Mouse (Mus musculus) urinary bladder, postnatal 10 days (tissue): Measurements from ENCODE around the gene Nexn.
A peak's percentile ranks its signal among the peaks of the same experiment; 100 is the strongest.
"Not testable (repeated sequence)": the region's sequence is repeated elsewhere in the genome, so short reads cannot be mapped to it uniquely, and the experiment has no call there.

Experiments used
- DNase-seq: peaks from one replicate; pipeline ENCODE4 v3.0.0; 2022; ENCODE audit warnings: low spot score

Nexn gene

GRCm38 (mm10) chr3:152277912-152278311 is 11.8 kb upstream of the Nexn start:
- DNase-seq = no peak

GRCm38 (mm10) chr3:152276935-152277334 is 10.8 kb upstream of the Nexn start:
- no peak for DNase-seq

GRCm38 (mm10) chr3:152275008-152275407 is 8.9 kb upstream of the Nexn start:
- no peak for DNase-seq

- no peak for DNase-seq
Observed at GRCm38 (mm10) chr3:152272974-152273685, 7.0 kb upstream of the Nexn start.

GRCm38 (mm10) chr3:152271876-152272275 is 5.7 kb upstream of the Nexn start:
- DNase-seq = no peak

- no peak for DNase-seq
Observed at GRCm38 (mm10) chr3:152271071-152271710, 5.0 kb upstream of the Nexn start.

DNA sequence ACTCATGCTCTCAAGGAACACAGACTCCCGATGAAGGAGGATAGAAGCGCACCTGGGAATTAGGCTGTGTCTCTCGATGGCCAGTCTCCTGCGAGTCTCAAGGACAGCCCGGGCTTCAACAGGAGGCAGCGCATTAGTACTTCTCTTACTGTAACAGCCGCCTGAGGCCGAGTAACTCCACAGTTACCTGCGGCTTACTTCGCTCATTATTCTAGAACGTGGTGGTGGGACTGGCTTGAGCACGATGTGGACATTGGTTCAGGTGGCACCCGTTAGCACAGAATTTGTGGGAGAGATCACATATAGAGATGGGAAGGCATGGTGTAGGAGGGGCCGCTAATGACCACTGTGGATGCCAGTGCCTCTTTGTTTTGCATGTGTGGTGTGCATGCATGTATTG is 1.9 kb upstream of the Nexn start:
- DNase-seq = no peak

DNA sequence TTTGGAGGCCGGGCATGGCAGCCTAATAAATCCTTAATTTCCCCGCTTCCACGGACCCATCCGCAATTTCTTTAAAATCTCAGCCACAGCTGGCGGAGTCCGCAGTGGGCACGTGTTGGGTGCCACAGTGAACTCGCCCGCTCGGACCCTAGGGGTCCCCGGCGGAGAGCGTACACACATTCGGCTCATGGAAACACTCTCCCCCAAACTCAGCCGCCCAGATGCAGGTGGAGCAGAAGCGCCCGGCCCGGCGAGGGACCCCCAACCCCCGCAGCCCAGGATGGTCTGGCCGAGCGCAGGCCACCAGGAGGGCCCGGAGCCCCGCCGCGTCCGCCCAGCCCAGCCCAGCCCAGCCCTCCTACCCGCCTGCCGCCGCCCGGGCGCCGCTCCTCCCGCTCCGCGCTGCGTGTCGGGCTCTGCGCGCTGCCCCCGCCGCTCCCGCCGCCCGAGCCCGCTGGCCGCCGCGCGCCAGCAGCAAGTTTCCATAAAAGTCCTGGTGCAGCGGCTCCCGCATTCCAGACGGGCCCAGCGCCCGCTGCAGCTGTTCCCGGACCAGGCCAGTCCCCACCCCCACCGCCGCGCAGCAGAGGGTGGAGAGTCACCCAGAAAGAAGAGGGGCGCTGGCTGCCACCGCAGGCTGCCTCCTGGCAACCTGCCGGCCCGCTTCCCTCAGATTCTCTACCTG is 657 bp downstream of the Nexn start:
- DNase-seq = peak; percentile 41

DNA sequence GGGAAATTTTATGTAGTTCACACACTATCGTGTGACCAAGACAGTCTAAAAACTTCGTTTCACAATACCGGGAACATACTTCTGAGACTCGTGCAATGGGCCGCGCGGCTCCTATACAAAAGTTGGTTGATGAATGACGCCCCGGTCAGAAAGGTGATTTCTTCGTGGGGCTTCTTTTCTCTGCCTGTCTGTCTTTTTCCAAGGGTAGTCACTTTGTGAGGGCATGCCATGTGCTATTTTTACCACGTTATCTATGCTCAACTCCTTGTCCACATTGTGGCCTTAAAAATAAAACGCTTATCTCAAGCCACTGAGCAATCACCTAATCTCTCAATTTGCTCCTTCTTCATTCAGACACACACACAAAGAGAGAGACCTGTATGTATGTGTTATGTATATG is 1.3 kb downstream of the Nexn start:
- no peak for DNase-seq

- DNase-seq = no peak
Observed at GRCm38 (mm10) chr3:152264374-152264773, 1.8 kb downstream of the Nexn start.

DNA sequence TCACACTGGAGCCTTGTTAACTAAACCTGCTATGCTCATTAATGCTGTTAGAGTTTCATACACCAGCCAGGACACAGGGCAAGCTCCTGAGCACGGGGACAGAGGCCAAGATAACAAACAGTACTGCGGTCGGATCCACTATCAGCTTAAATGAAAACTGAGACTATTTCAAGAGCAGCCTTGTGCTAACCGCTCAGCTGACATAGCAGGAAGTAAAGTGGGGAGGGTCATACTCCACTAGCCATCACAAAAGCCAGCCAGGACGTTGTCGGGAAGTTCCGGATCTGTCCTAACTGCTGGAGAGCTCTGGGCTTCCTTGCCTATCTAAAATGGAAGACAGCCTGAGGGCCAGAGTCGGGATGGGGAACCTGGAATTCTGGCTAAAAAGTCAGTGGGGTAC is 4.2 kb downstream of the Nexn start:
- DNase-seq = no peak

DNA sequence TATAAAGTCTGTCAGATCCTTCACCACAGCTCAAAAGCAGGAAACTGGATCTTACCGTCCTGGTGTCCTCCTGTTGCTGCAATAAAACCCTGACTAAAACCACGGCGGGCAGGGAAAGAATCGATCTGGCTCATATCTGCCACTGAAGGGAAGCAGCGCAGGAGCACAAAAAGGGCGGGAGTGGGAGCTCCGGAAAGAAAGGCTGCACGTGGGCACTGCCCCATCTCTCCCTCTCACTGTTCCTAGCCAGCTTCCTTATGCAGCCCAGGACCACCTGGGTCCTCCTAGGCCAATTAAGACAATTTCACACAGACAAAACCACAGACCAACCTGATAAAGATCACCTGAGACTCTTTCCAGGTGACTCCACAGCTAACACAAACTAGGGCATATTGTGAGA is 4.7 kb downstream of the Nexn start:
- DNase-seq = no peak

DNA sequence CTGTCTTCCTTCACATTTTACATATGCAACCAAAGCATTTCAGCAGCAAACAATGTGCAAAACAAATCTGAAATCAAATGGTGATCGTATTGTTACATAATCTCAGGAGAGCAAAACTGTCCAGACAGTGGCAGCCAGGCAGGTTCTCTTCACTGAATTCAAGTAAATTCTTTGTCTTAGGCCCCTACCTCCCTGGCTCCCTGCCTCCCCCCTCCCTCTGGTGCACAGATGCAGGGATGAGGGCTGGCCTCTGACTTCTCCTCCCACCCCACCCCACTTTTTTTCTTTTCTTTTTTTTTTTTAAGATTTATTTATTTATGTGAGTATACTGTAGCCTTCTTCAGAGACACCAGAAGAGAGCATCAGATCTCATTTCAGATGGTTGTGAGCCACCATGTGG is 5.8 kb downstream of the Nexn start:
- DNase-seq = no peak

GRCm38 (mm10) chr3:152259409-152259808 is 6.7 kb downstream of the Nexn start:
- DNase-seq = not testable (repeated sequence)

DNA sequence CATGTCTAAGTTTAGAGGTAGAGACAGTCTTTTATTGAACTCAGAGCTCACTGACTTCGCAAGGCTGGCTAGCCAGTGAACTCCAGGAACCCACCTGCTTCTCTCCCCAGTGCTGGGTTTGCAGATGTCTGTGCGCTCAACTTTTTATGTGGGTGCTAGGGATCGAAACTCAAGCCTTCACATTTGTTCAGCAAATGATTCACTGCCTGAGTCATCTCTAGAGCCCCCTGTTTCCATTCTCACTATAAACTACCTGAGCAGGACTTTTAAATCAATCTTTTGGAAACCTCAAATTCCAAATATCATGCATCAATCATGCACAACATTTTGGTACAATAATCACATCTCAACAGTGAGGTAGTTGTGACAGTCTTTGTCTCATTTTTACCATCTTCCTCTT is 8.6 kb downstream of the Nexn start:
- DNase-seq = no peak

DNA sequence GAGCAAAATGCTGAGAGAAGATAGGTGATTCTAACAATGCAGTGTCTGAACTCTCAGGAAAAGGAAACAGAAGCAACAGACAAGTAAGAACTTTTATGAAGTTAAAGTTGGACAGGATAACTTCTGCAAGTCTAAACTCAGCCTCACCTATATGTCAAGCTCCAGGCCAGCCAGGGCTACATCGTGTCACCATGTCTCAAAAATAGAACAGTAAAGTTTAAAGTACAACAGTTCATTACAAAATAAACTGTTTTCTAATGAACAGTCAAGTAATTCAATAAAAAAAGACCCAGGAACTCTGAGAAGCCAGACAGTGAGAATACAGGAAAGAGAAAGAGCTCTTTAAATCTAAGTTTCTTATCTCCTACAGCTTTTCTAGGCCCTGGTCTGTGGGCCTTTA is 15.7 kb downstream of the Nexn start:
- no peak for DNase-seq

DNA sequence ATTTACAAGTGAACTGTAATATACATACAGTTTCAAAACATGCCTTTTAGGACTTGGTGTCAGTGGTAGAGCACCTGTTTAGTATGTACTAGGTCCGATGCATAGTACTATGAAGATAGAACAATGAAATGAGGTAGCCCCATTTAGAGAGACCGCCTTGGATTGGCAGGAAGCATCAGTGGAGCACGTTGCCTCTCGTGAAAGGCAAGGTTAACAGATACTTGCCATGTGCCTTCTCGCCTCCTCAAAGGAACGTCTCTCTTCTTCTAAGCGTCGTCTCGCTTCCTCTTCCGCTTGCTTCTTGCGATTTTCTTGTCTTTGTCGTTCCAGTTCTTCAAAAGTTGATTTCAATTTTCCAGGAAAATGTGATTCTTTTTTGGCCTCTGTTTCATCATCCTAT is 18.4 kb downstream of the Nexn start:
- DNase-seq = no peak

- DNase-seq = no peak
Observed at GRCm38 (mm10) chr3:152245273-152245910, 20.8 kb downstream of the Nexn start.

DNA sequence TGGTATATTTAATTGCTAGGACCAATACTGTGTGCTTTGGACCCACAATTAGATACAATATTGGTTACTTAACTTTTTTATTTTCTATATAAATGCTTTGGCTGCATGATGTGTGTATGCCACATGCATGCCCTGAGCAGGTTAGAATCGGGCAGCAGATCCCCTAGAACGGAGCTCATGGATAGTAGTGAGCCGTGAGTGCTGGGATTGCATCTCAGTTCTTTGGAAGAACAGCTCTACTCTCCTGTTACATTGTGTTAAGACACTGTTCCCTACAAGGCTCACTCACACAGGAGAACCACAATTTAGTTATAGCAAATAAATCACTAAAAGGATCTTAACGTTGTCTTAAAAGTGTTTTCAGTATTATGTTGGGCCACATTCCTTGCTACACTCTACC is 22.8 kb downstream of the Nexn start:
- DNase-seq = no peak

- no peak for DNase-seq
Observed at GRCm38 (mm10) chr3:152241098-152241497, 25.1 kb downstream of the Nexn start.

DNA sequence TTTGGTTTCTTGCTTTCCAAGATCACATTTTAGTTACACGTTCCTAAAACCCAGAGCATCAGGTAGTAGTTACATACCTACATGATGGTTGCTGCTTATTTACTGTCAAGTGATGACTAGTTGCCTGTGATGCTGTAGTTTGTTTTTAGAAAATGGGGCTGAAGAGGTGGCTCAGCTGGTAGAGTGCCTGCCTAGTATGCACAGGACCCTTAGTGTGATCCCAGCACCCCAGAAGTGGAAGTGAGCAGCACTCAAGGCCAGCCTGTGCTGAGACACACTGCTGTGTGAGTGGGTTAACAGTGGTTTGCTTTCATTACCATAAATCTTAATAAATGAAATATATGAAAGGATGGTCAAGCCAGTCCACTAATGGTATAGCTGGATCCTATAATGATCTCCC is 26.6 kb downstream of the Nexn start:
- DNase-seq = no peak

DNA sequence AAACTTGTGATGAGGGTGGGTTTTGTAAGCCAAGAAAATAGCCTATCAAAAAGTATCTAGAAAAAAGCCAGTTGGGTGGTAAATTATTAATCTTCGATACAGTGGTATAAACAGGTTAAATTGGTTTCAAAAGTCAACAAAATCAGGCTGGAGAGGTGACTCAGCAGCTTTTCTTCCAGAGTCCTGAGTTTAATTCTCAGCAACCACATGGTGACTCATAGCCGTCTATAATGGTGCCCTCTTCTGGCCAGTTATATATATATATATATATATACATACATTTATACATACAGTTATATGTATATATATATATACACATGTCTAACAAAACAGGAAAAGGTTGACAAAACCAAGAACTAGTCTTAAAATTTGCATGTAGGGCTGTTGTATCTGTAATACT is 27.3 kb downstream of the Nexn start:
- no peak for DNase-seq

DNA sequence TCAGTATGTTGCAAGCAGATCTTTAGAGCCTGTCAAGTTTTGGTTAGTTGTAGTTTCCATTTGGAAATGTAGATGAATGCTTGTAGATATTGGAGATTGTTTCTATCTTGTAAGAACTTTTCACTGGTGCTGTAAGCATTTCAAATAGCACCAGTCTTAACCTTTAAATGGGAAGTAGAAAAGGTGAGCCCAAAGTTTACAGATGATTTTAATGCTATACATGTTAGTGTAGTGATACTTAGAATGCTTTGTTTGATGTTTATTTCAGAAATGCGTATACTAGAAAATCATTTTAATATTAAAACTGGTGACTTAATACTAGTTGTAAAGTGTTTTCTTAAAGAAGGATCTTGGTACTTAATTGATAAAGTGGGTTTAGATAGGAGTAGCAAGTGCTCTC is 30.3 kb downstream of the Nexn start:
- DNase-seq = no peak
